Mouse (Mus musculus): ENCODE data around the gene Pde9a. TPM values are rescaled to one million over a fixed set of nuclear protein-coding genes. Genes with fewer than 3 reads are reported as not detected.

The Pde9a gene
- polyA plus RNA-seq, 1 experiment = 0.15 TPM

DNA sequence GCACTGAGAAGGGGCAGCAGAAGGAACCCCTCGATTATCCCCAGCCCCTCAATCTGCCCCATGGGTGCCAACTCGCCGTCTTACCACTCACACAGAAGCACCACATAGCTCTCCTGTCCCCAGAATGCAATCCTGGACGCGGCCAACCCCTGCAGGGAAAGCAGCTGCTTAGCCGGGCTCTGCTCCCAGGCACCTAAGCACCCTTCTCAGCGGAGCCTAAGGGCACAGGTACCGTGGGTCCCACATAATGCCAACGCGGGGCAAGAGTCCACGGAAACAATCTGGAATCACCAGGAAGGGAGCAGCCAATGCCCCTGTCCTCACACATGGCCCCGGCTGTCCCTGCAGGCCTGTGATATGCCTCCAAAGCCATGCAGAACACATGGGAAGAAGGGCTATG is 113.7 kb downstream of the Pde9a start:
- H3K79me3 ChIP-seq (ENCODE audit: low read depth) = no peaks in the 10 kb centered on the region
- no peaks in the 10 kb centered on the region for H3K27me3 ChIP-seq (ENCODE audit: control insufficient read depth, insufficient read depth, insufficient read length)
- H3K79me2 ChIP-seq (ENCODE audit: control insufficient read depth, insufficient read depth) = peaks cover 4% of the 10 kb centered on the region
- H3ac ChIP-seq (ENCODE audit: control insufficient read depth, insufficient read length, low read depth) = no peak overlapping the region
- TF ChIP-seq MAX (IDR thresholded peaks at IDR 0.05) = no peak
- TF ChIP-seq FOSL1 (IDR thresholded peaks at IDR 0.05; ENCODE audit: insufficient read depth, low read length, poor library complexity, severe bottlenecking) = no peak
- TF ChIP-seq MYOD1 (IDR thresholded peaks at IDR 0.05; ENCODE audit: control insufficient read depth, insufficient read length, low read depth) = no peak
- TF ChIP-seq MYOG (IDR thresholded peaks at IDR 0.05; ENCODE audit: control insufficient read depth, extremely low read depth, insufficient read length) = no peak
- TF ChIP-seq CEBPB (IDR thresholded peaks at IDR 0.05; ENCODE audit: low read depth) = no peak
- TF ChIP-seq CTCF (IDR thresholded peaks at IDR 0.05; ENCODE audit: control insufficient read depth, insufficient read depth, insufficient read length) = no peak
- TF ChIP-seq USF1 (IDR thresholded peaks at IDR 0.05; ENCODE audit: low read depth) = no peak
- H3K4me3 ChIP-seq (ENCODE audit: insufficient read depth, poor library complexity, severe bottlenecking) = no peak overlapping the region
- peaks cover 84% of the 10 kb centered on the region for H3K36me3 ChIP-seq (ENCODE audit: control insufficient read depth, insufficient read depth)

DNA sequence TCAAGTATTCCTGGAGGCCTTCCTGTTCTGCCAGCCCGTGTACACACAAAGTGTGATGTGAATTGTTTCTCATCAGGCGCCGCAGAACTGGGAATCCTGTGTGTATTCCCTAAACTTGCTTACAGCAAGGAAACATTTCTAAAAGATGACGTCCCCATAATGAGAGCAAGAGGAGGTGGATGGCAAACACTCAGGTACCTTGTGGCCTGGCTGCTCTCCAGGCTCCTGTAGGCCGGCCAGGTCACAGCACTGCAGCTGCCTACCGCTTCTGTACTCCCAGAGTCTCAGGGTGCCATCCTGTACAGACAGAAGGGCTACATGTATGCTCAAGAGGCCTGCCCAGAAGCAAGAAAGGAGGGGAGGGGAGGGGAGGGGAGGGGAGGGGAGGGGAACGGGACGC is 114.4 kb downstream of the Pde9a start:
- Histone ChIP-seq H3K79me3 (ENCODE audit: low read depth) (no peaks in the 10 kb centered on the region), H3K36me3 (ENCODE audit: control insufficient read depth, insufficient read depth) (peaks cover 84% of the 10 kb centered on the region), H3K4me3 (ENCODE audit: insufficient read depth, poor library complexity, severe bottlenecking) (no peak overlapping the region), H3K27me3 (ENCODE audit: control insufficient read depth, insufficient read depth, insufficient read length) (no peaks in the 10 kb centered on the region), H3K79me2 (ENCODE audit: control insufficient read depth, insufficient read depth) (peaks cover 11% of the 10 kb centered on the region), H3ac (ENCODE audit: control insufficient read depth, insufficient read length, low read depth) (no peak overlapping the region)
- TF ChIP-seq FOSL1 (IDR thresholded peaks at IDR 0.05; ENCODE audit: insufficient read depth, low read length, poor library complexity, severe bottlenecking) (no peak), USF1 (IDR thresholded peaks at IDR 0.05; ENCODE audit: low read depth) (no peak), CEBPB (IDR thresholded peaks at IDR 0.05; ENCODE audit: low read depth) (no peak), MAX (IDR thresholded peaks at IDR 0.05) (no peak), MYOG (IDR thresholded peaks at IDR 0.05; ENCODE audit: control insufficient read depth, extremely low read depth, insufficient read length) (no peak), CTCF (IDR thresholded peaks at IDR 0.05; ENCODE audit: control insufficient read depth, insufficient read depth, insufficient read length) (no peak), MYOD1 (IDR thresholded peaks at IDR 0.05; ENCODE audit: control insufficient read depth, insufficient read length, low read depth) (no peak)

DNA sequence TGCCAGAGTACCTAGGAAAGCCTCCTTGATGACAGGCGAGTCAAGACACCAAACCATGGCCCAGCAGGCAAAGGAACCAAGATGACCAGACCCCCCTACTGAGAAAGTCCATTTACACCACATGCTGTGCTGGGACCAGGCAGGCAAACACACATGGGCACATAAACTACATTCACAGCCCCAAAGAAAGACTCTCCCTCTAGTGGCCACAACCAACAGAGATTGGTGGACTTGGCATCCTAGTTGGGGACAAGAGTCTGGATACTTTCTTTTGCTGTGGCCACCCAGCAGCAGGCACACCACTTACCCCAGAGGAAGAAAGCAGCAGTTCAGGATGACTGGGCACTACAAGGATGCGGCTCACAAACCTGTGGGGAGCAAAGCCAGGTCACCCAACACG is 114.9 kb downstream of the Pde9a start:
- peaks cover 16% of the 10 kb centered on the region for H3K79me2 ChIP-seq (ENCODE audit: control insufficient read depth, insufficient read depth)
- peaks cover 4% of the 10 kb centered on the region for H3K79me3 ChIP-seq (ENCODE audit: low read depth)
- H3K27me3 ChIP-seq (ENCODE audit: control insufficient read depth, insufficient read depth, insufficient read length) = no peaks in the 10 kb centered on the region
- no peak overlapping the region for H3ac ChIP-seq (ENCODE audit: control insufficient read depth, insufficient read length, low read depth)
- H3K36me3 ChIP-seq (ENCODE audit: control insufficient read depth, insufficient read depth) = peaks cover 83% of the 10 kb centered on the region
- no peak overlapping the region for H3K4me3 ChIP-seq (ENCODE audit: insufficient read depth, poor library complexity, severe bottlenecking)
- TF ChIP-seq MYOG (IDR thresholded peaks at IDR 0.05; ENCODE audit: control insufficient read depth, extremely low read depth, insufficient read length) = no peak
- TF ChIP-seq MYOD1 (IDR thresholded peaks at IDR 0.05; ENCODE audit: control insufficient read depth, insufficient read length, low read depth) = no peak
- TF ChIP-seq CEBPB (IDR thresholded peaks at IDR 0.05; ENCODE audit: low read depth) = no peak
- no peak for TF ChIP-seq CTCF (IDR thresholded peaks at IDR 0.05; ENCODE audit: control insufficient read depth, insufficient read depth, insufficient read length)
- no peak for TF ChIP-seq USF1 (IDR thresholded peaks at IDR 0.05; ENCODE audit: low read depth)
- TF ChIP-seq MAX (IDR thresholded peaks at IDR 0.05) = no peak
- no peak for TF ChIP-seq FOSL1 (IDR thresholded peaks at IDR 0.05; ENCODE audit: insufficient read depth, low read length, poor library complexity, severe bottlenecking)

DNA sequence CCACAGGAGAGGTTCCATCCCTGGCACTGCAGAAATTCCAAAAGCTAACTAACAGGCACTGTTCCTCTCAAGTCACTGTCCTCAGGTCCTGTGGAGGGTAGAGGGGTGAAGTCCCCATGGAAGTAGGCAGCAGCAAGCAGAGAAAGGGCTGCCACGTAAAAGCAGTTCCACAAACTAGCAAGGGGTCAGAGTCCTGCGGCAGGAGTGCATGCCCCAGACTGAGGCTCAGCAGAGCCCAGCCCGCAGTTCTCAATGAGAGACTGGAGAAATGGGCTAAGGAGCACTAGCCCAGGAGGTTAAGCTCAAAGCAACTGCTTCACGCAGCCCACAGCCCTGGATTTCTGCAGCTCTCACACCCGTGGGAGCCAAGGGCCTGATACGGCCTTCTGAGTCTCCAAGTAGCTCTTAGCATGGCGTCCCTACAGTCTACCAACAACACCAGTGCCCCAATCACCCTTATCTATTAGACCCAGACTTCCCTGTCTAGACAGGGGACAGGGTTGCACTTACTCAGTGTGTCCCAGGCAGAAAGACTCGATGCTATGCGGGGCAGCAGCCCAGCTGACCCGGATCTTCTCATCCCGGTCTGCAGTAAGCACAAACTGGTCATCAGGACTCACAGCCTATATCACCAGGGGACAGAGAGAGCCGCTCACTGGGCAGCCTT is 116.4 kb downstream of the Pde9a start:
- TF ChIP-seq USF1 (IDR thresholded peaks at IDR 0.05; ENCODE audit: low read depth) = no peak
- peaks cover 80% of the 10 kb centered on the region for H3K36me3 ChIP-seq (ENCODE audit: control insufficient read depth, insufficient read depth)

DNA sequence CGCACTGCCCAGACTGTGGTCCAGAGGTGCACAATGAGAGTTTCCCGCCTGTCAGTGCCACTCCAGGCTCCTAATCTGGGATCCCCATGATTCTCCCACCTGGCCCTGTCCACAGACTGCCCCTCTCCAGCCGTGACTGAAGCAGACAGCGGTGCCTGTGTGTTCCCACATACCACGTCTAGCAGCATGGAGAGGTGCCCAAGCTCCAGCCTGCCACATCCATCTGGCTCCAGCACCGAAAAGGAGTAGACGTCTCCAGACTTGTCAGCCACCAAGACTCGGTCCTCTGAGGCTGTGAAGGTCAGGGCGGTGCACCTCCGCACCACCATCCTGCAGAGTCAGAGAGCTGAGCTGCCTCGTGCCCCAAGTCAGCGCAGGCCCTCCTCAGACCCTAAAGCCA is 117.3 kb downstream of the Pde9a start:
- H3K79me3 ChIP-seq (ENCODE audit: low read depth) = peaks cover 15% of the 10 kb centered on the region
- H3K27me3 ChIP-seq (ENCODE audit: control insufficient read depth, insufficient read depth, insufficient read length) = no peaks in the 10 kb centered on the region
- H3K36me3 ChIP-seq (ENCODE audit: control insufficient read depth, insufficient read depth) = peaks cover 83% of the 10 kb centered on the region
- TF ChIP-seq MYOD1 (IDR thresholded peaks at IDR 0.05; ENCODE audit: control insufficient read depth, insufficient read length, low read depth) (no peak), MAX (IDR thresholded peaks at IDR 0.05) (no peak), MYOG (IDR thresholded peaks at IDR 0.05; ENCODE audit: control insufficient read depth, extremely low read depth, insufficient read length) (no peak), USF1 (IDR thresholded peaks at IDR 0.05; ENCODE audit: low read depth) (no peak), CEBPB (IDR thresholded peaks at IDR 0.05; ENCODE audit: low read depth) (no peak), CTCF (IDR thresholded peaks at IDR 0.05; ENCODE audit: control insufficient read depth, insufficient read depth, insufficient read length) (no peak), FOSL1 (IDR thresholded peaks at IDR 0.05; ENCODE audit: insufficient read depth, low read length, poor library complexity, severe bottlenecking) (no peak)
- H3ac ChIP-seq (ENCODE audit: control insufficient read depth, insufficient read length, low read depth) = no peak overlapping the region
- H3K79me2 ChIP-seq (ENCODE audit: control insufficient read depth, insufficient read depth) = peaks cover 34% of the 10 kb centered on the region
- H3K4me3 ChIP-seq (ENCODE audit: insufficient read depth, poor library complexity, severe bottlenecking) = no peak overlapping the region

More for the DNA sequence above, 116.4 kb downstream of the Pde9a start:
- peaks cover 13% of the 10 kb centered on the region for H3K79me3 ChIP-seq (ENCODE audit: low read depth)
- H3K4me3 ChIP-seq (ENCODE audit: insufficient read depth, poor library complexity, severe bottlenecking) = no peak overlapping the region
- H3K27me3 ChIP-seq (ENCODE audit: control insufficient read depth, insufficient read depth, insufficient read length) = no peaks in the 10 kb centered on the region
- H3K79me2 ChIP-seq (ENCODE audit: control insufficient read depth, insufficient read depth) = peaks cover 24% of the 10 kb centered on the region
- H3ac ChIP-seq (ENCODE audit: control insufficient read depth, insufficient read length, low read depth) = no peak overlapping the region

DNA sequence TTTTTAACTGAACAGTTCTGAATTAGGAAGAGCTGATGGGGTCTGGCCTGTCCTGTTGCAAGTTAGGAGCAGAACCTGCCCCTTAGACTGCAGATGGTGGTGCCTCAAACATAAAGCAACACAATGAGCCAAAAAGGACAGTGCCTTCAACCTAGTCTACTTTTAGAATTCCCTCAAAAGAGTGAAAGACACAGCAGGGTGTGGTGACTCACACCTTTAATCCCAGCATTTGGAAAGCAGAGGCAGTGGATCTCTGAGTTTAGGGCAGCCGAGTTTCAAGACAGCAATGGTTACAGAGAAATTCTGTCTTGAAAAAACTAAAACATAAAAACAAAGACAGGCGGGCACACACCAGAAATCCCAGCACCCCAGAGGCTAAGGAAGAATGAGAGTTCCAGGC is 117.9 kb downstream of the Pde9a start:
- Histone ChIP-seq H3K36me3 (ENCODE audit: control insufficient read depth, insufficient read depth) (peaks cover 81% of the 10 kb centered on the region), H3K79me2 (ENCODE audit: control insufficient read depth, insufficient read depth) (peaks cover 40% of the 10 kb centered on the region), H3K79me3 (ENCODE audit: low read depth) (peaks cover 17% of the 10 kb centered on the region), H3ac (ENCODE audit: control insufficient read depth, insufficient read length, low read depth) (no peak overlapping the region), H3K27me3 (ENCODE audit: control insufficient read depth, insufficient read depth, insufficient read length) (no peaks in the 10 kb centered on the region), H3K4me3 (ENCODE audit: insufficient read depth, poor library complexity, severe bottlenecking) (no peak overlapping the region)
- TF ChIP-seq CEBPB (IDR thresholded peaks at IDR 0.05; ENCODE audit: low read depth) (no peak), USF1 (IDR thresholded peaks at IDR 0.05; ENCODE audit: low read depth) (no peak), FOSL1 (IDR thresholded peaks at IDR 0.05; ENCODE audit: insufficient read depth, low read length, poor library complexity, severe bottlenecking) (no peak), CTCF (IDR thresholded peaks at IDR 0.05; ENCODE audit: control insufficient read depth, insufficient read depth, insufficient read length) (no peak), MYOG (IDR thresholded peaks at IDR 0.05; ENCODE audit: control insufficient read depth, extremely low read depth, insufficient read length) (no peak), MYOD1 (IDR thresholded peaks at IDR 0.05; ENCODE audit: control insufficient read depth, insufficient read length, low read depth) (no peak), MAX (IDR thresholded peaks at IDR 0.05) (no peak)
